Mouse (Mus musculus): ENCODE data around the gene Olfr1232.

Gene Olfr1232

DNA sequence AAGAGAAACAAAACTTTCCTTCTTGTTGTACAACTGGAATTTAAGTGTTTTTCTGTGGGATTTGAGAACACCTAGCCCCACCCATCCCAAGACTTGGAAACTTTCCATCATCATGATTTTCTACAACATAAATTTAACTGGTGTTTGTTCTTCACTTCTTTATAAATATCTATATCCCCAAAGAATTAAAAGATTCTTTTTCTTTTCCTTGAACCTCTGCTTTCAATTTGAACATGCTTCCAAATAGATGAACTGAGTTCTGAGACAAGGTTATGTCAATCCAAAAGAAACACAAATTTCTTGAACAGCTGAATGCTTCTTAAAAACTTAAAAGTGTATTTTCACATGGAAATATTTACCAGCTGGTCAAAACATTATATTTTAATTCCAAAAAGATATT is at the start of gene Olfr1232:
Olfr1232 (minus strand) TSS at position 101 of the 400 bp plus-strand sequence.
- DNase-seq (ENCODE audit: low spot score in 2 of 2), result no peak

DNA sequence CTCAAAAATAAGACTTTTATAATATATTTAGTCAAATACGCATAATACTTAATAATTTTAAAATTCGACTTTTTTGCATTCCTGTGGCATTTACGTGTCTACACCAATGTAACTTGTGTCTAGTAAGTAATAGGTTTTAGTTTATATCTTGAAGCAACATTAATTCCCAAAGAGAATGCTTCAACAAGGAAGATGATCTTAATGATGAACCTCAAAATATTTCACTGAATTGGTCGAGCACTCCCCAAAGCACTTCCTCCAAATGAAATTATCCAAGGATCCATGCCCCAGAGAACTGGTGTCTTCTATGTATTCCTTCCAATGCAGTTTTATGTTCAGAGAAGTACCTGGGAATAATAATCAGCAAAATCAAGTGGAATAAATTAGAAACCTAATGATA is 35.3 kb upstream of the Olfr1232 start, which contains the start of gene Olfr1234:
Olfr1234 (minus strand) TSS at position 101 of the 400 bp plus-strand sequence.
- no peak for DNase-seq (ENCODE audit: low spot score in 2 of 2)

DNA sequence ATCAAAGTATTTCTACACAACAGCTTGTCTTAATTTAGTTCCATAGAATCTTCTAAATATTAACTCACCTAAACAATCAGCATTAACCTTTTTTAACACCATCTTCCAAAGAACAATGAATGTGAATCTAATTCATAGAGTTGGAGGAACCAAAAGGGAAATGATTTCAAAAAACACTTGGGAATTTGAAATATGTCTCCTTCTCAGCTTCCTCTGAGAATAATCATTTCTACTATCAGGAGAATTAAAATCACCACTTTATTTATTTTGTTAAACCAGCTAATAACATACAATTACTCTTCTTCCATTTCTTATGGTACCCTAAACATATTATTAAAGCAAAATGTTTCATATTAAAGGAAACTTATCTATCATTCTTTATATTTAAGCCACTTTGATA is 12.8 kb upstream of the Olfr1232 start, which contains the start of gene Olfr1233:
Olfr1233 (minus strand) TSS at position 101 of the 400 bp plus-strand sequence.
- DNase-seq (ENCODE audit: low spot score in 2 of 2), result no peak

DNA sequence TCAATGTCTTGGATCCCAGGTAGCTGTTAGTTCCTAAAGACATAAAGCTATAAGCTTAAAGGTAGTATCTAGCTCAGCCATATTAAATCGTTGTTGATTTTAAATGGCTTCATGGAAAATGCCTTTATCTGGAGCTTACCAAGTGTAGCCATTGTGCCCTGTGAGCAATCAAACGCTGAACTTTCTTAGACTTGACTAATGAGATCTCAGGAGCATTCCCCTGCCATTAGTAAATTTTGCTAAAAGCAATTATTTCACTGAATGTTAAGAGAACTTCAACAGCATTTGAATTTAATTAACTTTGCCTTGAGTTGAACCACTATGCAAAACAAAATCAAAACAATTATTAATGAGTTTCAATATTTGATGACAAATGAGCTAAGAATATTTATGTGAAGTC is 22.5 kb downstream of the Olfr1232 start, which contains the start of gene Olfr1231:
Olfr1231 (minus strand) TSS at position 101 of the 400 bp plus-strand sequence.
- DNase-seq (ENCODE audit: low spot score in 2 of 2), result no peak

DNA sequence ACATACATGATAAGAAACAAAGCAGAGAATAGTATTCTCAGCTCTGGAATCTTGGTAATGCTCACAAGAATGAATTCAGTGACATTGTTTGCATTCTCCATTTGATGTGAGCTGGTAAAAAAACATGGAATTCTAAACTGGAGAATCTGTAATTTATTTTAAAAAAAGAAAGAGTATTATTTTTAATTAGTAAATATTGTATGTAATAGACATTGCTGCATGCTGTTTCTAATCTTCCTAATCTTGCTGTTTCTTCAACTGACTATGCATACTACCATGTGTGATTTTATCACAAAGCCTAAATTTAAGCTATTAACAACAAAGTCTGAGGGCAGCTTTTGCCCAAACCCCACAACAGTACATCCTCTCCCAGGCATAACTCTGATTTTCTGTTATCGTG is 32.3 kb downstream of the Olfr1232 start, which contains the start of gene Olfr1230:
Olfr1230 (minus strand) TSS at position 101 of the 400 bp plus-strand sequence.
- no peak for DNase-seq (ENCODE audit: low spot score in 2 of 2)

DNA sequence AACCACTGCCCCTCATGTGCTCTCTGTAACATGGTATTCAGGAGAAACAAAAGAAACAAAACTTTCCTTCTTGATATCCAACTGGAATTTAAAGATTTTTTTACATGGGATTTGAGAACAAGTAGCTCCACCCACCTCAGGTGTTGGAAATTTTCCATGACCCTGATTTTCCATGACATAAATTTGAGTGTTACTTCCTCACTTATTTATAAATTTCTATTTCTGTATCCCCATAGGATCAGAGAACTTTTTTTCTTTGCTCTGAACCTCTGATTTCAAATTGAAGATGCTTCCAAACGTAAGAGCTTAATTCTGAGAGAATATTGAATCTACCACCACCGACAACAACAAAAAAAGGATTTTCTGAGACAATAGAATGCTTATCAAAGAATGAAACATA is 41.6 kb downstream of the Olfr1232 start, which contains the start of gene Olfr1229:
Olfr1229 (minus strand) TSS at position 101 of the 400 bp plus-strand sequence.
- DNase-seq (ENCODE audit: low spot score in 2 of 2), result no peak

All from spleen, postnatal 36 days (tissue).